Mouse (Mus musculus): ENCODE data around the gene Actl6b. TPM values are rescaled to one million over a fixed set of nuclear protein-coding genes. Genes with fewer than 3 reads are reported as not detected.

Actl6b gene
- polyA plus RNA-seq, 1 experiment from 2014 or later, result 0.35 TPM

GRCm38 (mm10) chr5:137541768-137542540 is 11.4 kb upstream of the Actl6b start:
- no peaks in the 10 kb centered on the region for H3K9me3 ChIP-seq
- no peak overlapping the region for H3K27ac ChIP-seq
- no peaks in the 10 kb centered on the region for H3K36me3 ChIP-seq
- ATAC-seq (ENCODE audit: insufficient number of reproducible peaks, low FRiP score, low TSS enrichment, low read depth), result no peak
- H3K4me1 ChIP-seq, result no peaks in the 10 kb centered on the region
- 73% methylated on average over 5 of the region's 5 CpGs for WGBS
- H3K4me2 ChIP-seq, result no peak overlapping the region
- no peak overlapping the region for H3K4me3 ChIP-seq
- no peaks in the 10 kb centered on the region for H3K27me3 ChIP-seq
- no peak overlapping the region for H3K9ac ChIP-seq

- Histone ChIP-seq H3K4me3 (no peak overlapping the region), H3K9me3 (no peaks in the 10 kb centered on the region), H3K9ac (no peak overlapping the region), H3K36me3 (no peaks in the 10 kb centered on the region), H3K4me1 (no peaks in the 10 kb centered on the region), H3K27ac (no peak overlapping the region), H3K27me3 (no peaks in the 10 kb centered on the region), H3K4me2 (no peak overlapping the region)
- 56% methylated on average over 6 of the region's 6 CpGs for WGBS
- no peak for ATAC-seq (ENCODE audit: insufficient number of reproducible peaks, low FRiP score, low TSS enrichment, low read depth)
Measured at GRCm38 (mm10) chr5:137544926-137545325, 8.4 kb upstream of the Actl6b start.

GRCm38 (mm10) chr5:137545596-137545995 is 7.7 kb upstream of the Actl6b start:
- Histone ChIP-seq H3K9ac (no peak overlapping the region), H3K4me1 (no peaks in the 10 kb centered on the region), H3K9me3 (no peaks in the 10 kb centered on the region), H3K4me3 (no peak overlapping the region), H3K36me3 (no peaks in the 10 kb centered on the region), H3K27ac (no peak overlapping the region), H3K27me3 (no peaks in the 10 kb centered on the region), H3K4me2 (no peak overlapping the region)
- WGBS, result 76% methylated on average over 4 of the region's 4 CpGs
- no peak for ATAC-seq (ENCODE audit: insufficient number of reproducible peaks, low FRiP score, low TSS enrichment, low read depth)

GRCm38 (mm10) chr5:137549840-137550239 is 3.5 kb upstream of the Actl6b start:
- H3K36me3 ChIP-seq, result no peaks in the 10 kb centered on the region
- peaks cover 7% of the 10 kb centered on the region for H3K4me1 ChIP-seq
- ATAC-seq (ENCODE audit: insufficient number of reproducible peaks, low FRiP score, low TSS enrichment, low read depth), result no peak
- H3K27me3 ChIP-seq, result peaks cover 18% of the 10 kb centered on the region
- H3K27ac ChIP-seq, result no peak overlapping the region
- no peak overlapping the region for H3K4me2 ChIP-seq
- 85% methylated on average over 2 of the region's 2 CpGs for WGBS
- H3K9ac ChIP-seq, result no peak overlapping the region
- H3K9me3 ChIP-seq, result no peaks in the 10 kb centered on the region
- H3K4me3 ChIP-seq, result no peak overlapping the region

- WGBS, result 66% methylated on average over 5 of the region's 5 CpGs
- Histone ChIP-seq H3K4me1 (peaks cover 7% of the 10 kb centered on the region), H3K9ac (no peak overlapping the region), H3K4me3 (no peak overlapping the region), H3K27me3 (peaks cover 20% of the 10 kb centered on the region), H3K36me3 (no peaks in the 10 kb centered on the region), H3K9me3 (no peaks in the 10 kb centered on the region), H3K27ac (no peak overlapping the region), H3K4me2 (no peak overlapping the region)
- no peak for ATAC-seq (ENCODE audit: insufficient number of reproducible peaks, low FRiP score, low TSS enrichment, low read depth)
Measured at GRCm38 (mm10) chr5:137551119-137551518, 2.2 kb upstream of the Actl6b start.

GRCm38 (mm10) chr5:137553000-137553399 is 317 bp upstream of the Actl6b start:
- H3K9ac ChIP-seq, result no peak overlapping the region
- WGBS, result 24% methylated on average over 6 of the region's 6 CpGs
- H3K36me3 ChIP-seq, result no peaks in the 10 kb centered on the region
- peak overlapping the region; percentile 13 for H3K4me3 ChIP-seq
- H3K27ac ChIP-seq, result no peak overlapping the region
- no peaks in the 10 kb centered on the region for H3K9me3 ChIP-seq
- H3K27me3 ChIP-seq, result peaks cover 20% of the 10 kb centered on the region
- ATAC-seq (ENCODE audit: insufficient number of reproducible peaks, low FRiP score, low TSS enrichment, low read depth), result no peak
- H3K4me1 ChIP-seq, result peaks cover 7% of the 10 kb centered on the region
- peak overlapping the region; percentile 41 for H3K4me2 ChIP-seq

GRCm38 (mm10) chr5:137553898-137554297 is 581 bp downstream of the Actl6b start:
- Histone ChIP-seq H3K4me1 (peaks cover 7% of the 10 kb centered on the region), H3K4me2 (no peak overlapping the region), H3K27me3 (peaks cover 20% of the 10 kb centered on the region), H3K9ac (no peak overlapping the region), H3K36me3 (no peaks in the 10 kb centered on the region), H3K4me3 (no peak overlapping the region), H3K9me3 (no peaks in the 10 kb centered on the region), H3K27ac (no peak overlapping the region)
- WGBS, result 44% methylated on average over 11 of the region's 11 CpGs
- ATAC-seq (ENCODE audit: insufficient number of reproducible peaks, low FRiP score, low TSS enrichment, low read depth), result no peak

GRCm38 (mm10) chr5:137561556-137561955 is 8.2 kb downstream of the Actl6b start:
- H3K4me2 ChIP-seq, result no peak overlapping the region
- H3K4me3 ChIP-seq, result no peak overlapping the region
- H3K9ac ChIP-seq, result no peak overlapping the region
- H3K9me3 ChIP-seq, result no peaks in the 10 kb centered on the region
- no peak overlapping the region for H3K27ac ChIP-seq
- H3K27me3 ChIP-seq, result no peaks in the 10 kb centered on the region
- H3K4me1 ChIP-seq, result no peaks in the 10 kb centered on the region
- 61% methylated on average over 6 of the region's 6 CpGs for WGBS
- ATAC-seq (ENCODE audit: insufficient number of reproducible peaks, low FRiP score, low TSS enrichment, low read depth), result no peak
- no peaks in the 10 kb centered on the region for H3K36me3 ChIP-seq

GRCm38 (mm10) chr5:137562965-137563364 is 9.6 kb downstream of the Actl6b start:
- H3K4me3 ChIP-seq, result no peak overlapping the region
- H3K36me3 ChIP-seq, result no peaks in the 10 kb centered on the region
- whole genome bisulfite sequencing, result 63% methylated on average over 10 of the region's 10 CpGs
- H3K4me1 ChIP-seq, result no peaks in the 10 kb centered on the region
- no peaks in the 10 kb centered on the region for H3K27me3 ChIP-seq
- H3K4me2 ChIP-seq, result no peak overlapping the region
- no peak for ATAC-seq (ENCODE audit: insufficient number of reproducible peaks, low FRiP score, low TSS enrichment, low read depth)
- H3K27ac ChIP-seq, result no peak overlapping the region
- H3K9me3 ChIP-seq, result no peaks in the 10 kb centered on the region
- H3K9ac ChIP-seq, result no peak overlapping the region

GRCm38 (mm10) chr5:137565744-137566143 is 12.4 kb downstream of the Actl6b start:
- no peak for ATAC-seq (ENCODE audit: insufficient number of reproducible peaks, low FRiP score, low TSS enrichment, low read depth)

GRCm38 (mm10) chr5:137566416-137566815 is 13.1 kb downstream of the Actl6b start:
- H3K9ac ChIP-seq, result no peak overlapping the region
- H3K4me3 ChIP-seq, result no peak overlapping the region
- no peak for ATAC-seq (ENCODE audit: insufficient number of reproducible peaks, low FRiP score, low TSS enrichment, low read depth)
- no peaks in the 10 kb centered on the region for H3K36me3 ChIP-seq
- no peak overlapping the region for H3K27ac ChIP-seq
- WGBS, result 90% methylated on average over 5 of the region's 5 CpGs
- no peaks in the 10 kb centered on the region for H3K27me3 ChIP-seq
- peaks cover 4% of the 10 kb centered on the region; the same call in 1 of the 2 replicates for H3K4me1 ChIP-seq
- no peak overlapping the region for H3K4me2 ChIP-seq
- H3K9me3 ChIP-seq, result no peaks in the 10 kb centered on the region

More at GRCm38 (mm10) chr5:137565744-137566143, 12.4 kb downstream of the Actl6b start:
- H3K27me3 ChIP-seq, result no peaks in the 10 kb centered on the region
- H3K9ac ChIP-seq, result no peak overlapping the region
- peaks cover 4% of the 10 kb centered on the region; the same call in 1 of the 2 replicates for H3K4me1 ChIP-seq
- no peak overlapping the region for H3K4me2 ChIP-seq
- no peaks in the 10 kb centered on the region for H3K36me3 ChIP-seq
- H3K4me3 ChIP-seq, result no peak overlapping the region
- no peaks in the 10 kb centered on the region for H3K9me3 ChIP-seq
- no peak overlapping the region for H3K27ac ChIP-seq
- WGBS, result 62% methylated on average over 6 of the region's 6 CpGs

- Histone ChIP-seq H3K36me3 (no peaks in the 10 kb centered on the region), H3K27me3 (0 out of 2 replicates have a peak, but pooled peaks cover 3% of the 10 kb centered on the region), H3K27ac (no peak overlapping the region), H3K4me1 (peaks cover 4% of the 10 kb centered on the region; the same call in 1 of the 2 replicates), H3K4me3 (no peak overlapping the region), H3K9ac (no peak overlapping the region), H3K9me3 (no peaks in the 10 kb centered on the region), H3K4me2 (no peak overlapping the region)
- 86% methylated on average over 8 of the region's 8 CpGs for WGBS
- no peak for ATAC-seq (ENCODE audit: insufficient number of reproducible peaks, low FRiP score, low TSS enrichment, low read depth)
Measured at GRCm38 (mm10) chr5:137568223-137568798, 15.0 kb downstream of the Actl6b start.

Measured in limb, embryonic 15.5 days (tissue).